Mouse (Mus musculus) layer of hippocampus, adult 8-10 months (tissue): Measurements from ENCODE around the gene Dhx37. TPM values are rescaled to one million over a fixed set of nuclear protein-coding genes. Genes with fewer than 3 reads are reported as not detected.
"Not testable (repeated sequence)": the region's sequence is repeated elsewhere in the genome, so short reads cannot be mapped to it uniquely, and the experiment has no call there.

ENCODE experiments used
- DNase-seq, 2 experiments: peaks; one replicate each; pipeline ENCODE4 v3.0.0; 2022; ENCODE audit warnings: low spot score in 2 of 2
- total RNA-seq, 4 experiments: library from RNA; stranded (reverse); gene quantifications; 2 replicates each; pipeline ENCODE4 v1.2.4; 2022

Gene Dhx37
- total RNA-seq, 4 experiments from 2014 or later: 13.2 to 13.5 (median 13.4) TPM

DNA sequence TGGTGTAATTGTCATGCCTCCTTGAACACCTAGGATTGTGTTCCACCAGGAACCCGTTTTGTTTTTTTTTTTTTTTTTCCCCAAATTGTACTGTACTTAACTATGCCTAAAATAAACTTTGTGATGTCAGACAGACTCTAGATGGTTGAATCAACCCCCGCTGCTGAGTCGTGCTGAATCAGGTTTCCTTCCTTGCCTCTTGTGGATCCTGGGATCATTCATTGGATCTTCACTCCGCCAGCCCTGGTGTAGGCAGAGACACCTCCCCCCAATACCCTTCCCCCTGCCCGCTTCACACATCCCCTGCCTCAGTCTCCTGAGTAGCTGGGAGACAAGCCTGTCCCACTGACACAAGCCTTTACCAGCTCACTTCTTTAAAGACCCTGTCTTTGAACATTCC, 15.4 kb upstream of the Dhx37 start:
- no peak for DNase-seq

DNA sequence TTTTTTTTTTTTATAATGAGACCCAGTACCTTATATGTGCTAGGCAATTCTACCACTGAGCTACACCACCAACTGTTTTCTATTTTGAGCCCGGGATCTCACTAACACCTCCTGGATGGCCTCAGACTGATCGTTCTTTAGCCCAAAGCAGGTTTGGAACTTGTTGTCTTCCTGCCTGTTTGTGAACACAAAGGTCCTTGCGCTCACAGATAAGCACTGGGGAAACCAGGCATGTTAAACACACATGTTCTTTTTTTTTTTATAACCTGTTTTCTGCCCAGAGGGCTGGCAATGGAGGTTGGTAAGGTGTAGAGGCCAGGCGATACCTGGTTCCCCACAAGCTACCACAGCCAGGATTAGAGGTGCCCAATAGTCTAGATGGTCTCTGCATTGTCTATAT, 14.7 kb upstream of the Dhx37 start:
- DNase-seq: no peak

DNA sequence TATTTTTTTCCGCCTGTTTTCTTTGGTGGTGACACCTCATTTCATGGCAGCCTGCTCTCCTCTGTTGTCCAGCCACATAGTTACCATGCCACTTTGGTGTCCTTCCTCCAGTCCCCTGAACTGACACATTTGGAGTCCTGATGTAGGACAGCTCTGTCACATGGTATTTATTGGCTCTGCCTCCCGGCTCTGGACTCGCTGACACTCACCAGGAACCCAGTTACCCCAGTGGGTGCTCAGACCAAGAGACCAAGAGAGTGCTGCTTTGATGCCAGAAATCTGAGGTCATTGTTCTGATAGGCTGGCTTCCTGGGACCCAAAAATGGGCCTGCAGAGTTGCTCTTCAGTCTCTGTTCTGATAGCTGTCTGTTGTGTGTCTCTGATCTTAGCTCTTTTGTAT, 14.1 kb upstream of the Dhx37 start:
- DNase-seq: no peak

DNA sequence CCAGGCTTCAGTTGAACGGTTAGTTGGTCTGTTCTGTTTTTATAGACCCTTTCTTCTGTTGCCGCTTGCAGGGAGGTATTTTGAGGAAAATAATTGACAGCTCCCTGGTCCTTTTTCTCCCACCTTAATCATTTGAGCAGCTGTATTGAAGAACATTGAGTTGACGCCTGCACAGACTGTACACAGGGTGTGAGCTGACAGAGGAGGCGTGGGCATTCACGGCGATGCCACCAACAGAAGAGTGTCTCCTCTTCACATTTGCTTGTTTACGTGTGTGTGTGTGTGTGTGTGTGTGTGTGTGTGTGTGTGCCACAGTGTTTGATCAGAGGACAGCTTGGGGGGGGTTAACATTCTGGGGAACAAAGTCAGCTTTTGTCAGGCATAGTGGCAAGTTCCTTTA, 12.4 kb upstream of the Dhx37 start:
- DNase-seq: peak in 1 of 2 experiments; percentile 48

DNA sequence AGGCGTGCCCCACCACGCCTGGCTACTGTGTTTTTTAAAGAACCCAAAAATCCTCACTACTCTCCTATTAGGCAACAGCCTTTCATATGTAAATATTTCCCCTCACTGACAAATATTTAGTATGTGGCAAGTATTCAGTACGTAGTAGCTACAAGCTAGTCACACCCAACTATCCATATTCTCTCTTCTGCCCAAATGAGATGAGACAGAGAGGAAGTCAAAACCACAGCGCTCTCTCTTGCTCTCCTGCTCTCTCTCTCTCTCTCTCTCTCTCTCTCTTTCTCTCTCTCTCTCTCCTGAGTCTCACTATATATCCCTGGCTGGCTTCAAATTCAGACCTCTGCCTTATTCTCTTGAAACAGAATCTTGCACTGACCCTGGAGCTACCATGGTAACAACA, 10.6 kb upstream of the Dhx37 start:
- DNase-seq: no peak

DNA sequence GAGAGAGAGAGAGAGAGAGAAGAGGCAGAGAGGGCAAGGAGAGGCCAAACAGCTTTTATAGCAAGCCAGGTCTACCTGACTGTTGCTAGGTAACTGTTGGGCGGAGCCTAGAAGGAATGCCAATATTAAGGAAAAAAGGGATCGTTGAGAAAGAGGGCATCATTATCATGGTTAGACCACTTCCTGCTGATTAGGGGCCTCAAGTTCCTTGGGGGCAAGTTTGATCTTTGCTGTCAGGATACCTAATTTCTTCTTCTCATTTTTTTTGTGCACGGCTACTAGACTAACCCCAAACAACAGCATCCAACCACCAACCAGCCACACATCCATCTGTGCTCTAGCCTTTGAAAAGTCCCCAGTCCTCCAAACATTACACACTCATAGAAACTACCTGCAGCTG, 10.0 kb upstream of the Dhx37 start:
- no peak for DNase-seq

DNA sequence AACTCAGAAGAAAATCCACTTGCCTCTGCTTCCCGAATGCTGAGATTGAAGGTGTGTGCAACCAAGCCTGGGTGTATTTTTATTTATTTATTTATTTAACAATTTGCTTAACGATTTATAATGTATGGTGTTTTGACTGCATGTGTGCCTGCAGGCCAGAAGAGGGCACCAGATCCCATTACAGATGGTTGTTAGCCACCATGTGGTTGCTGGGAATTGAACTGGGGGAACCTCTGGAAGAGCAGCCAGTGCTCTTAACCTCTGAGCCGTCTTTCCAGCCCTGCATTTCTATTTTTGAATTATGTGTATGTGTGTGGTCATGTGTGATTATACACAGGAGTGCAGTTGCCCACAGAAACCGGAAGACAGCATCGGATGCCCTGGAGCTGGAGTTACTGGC, 9.4 kb upstream of the Dhx37 start:
- DNase-seq: no peak

DNA sequence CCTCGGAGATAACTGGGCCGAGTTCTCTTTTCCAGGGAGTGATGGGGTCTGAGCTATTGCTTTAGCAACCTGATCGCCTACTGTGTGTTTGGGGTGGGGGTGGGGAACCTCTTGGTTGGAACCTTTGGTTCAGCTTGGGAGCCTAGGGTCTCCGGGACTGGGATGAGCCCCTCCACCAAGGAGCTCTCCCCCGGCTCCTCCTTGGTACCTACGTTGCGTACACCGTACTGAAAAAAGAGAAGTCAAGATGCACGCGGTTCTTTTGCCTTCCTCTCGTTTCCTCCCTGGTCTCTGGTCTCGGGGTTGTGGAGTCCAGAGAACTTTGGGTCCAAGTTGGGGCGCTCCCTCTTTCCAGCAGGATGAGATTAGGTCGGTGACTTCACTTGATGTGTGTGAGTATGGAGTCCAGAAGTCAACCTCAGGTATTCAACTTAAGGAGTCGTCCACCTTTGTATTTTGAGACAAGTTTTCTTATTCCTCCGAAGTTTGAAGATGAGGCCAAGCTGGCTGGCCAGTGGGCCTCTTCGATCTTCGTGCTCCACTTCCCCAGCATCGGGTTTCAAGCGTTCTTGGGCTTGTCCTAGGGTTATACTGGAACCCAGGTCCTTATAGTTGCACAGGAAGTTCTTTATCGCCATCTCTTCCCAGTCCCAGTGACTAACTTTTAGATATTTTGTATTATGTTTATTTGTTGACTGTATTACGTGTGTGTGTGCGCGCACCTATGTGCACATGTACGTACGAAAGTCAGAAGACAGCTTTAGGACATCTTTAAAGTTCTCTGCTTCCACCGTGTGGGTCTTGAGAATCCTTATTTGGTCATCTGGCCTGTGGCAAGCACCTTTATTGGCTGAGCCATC, 8.4 kb upstream of the Dhx37 start:
- no peak for DNase-seq

DNA sequence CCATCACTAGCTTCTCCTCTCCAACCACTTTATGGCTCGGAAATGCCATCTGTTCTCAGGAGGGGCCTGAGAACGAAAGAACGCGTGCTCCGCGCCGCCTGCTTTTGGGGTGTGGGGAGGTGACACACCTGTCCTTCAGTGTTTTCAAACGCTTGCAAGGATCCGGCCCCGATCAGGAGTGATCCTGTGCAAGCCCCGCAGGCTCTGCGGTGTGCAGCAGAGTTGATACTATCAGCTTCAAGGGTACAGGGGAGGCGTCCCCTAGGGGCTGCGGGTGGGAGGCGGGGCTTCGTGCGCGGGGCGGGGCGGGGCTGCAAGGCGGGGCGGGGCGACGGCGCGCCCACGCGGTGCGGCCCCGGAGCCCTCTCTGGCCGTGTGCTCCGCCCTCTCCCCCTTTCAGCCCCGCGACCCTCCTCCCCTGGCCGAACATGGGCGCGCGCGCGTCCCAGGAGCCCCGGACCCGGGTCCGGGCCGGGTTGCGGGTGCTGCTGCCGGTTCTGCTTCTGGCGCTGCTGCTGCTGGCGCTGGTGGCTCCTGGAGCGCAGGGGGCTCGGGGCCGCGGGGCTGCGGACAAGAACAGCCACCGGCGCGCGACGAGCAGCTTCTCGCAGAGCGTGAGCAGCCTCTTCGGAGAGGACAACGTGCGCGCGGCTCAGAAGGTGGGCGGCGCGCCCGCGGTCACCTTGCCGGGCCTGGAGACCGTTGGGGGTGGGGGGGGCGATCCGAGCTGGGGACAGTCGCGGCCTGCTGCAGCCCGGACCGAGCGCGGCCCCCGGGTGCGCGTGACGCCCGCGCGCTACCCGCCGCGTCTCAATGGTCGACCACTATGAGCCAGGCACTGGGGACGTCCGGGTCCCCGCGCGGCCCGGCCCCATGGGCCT, 7.6 kb upstream of the Dhx37 start, which contains the start of gene Bri3bp:
Bri3bp (plus strand) TSS at position 335 of the 881 bp plus-strand sequence.
- DNase-seq: peak in 1 of 2 experiments; percentile 44

DNA sequence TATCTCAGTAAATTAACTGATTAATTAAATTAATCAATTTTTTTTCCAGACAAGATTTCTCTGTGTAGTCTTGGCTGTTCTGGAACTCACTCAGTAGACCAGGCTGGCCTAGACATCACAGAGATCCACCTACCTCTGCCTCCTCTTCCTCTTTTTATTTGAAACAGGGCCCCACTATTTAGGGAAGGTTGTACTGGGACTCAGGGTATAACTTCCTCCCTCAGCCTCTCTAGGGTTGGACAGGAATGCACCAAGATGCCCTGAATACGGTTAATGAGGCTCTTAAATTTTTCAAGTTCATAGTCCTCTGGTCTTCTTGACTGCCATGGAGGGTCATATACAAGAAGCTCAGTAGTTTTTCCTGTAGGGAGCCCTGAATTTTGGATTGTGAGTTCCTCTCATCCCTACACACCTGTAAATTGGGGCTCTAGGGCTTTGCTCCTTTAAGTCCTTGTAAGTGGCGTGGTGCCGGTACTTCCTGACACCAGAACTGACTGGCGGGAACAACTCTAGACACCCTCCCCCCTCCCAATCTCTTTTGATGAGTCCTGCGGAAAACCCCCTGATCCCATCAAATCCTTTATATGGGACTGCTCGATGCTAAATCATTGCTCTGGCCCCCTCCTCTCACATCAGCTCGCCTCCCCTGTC, 6.8 kb upstream of the Dhx37 start:
- DNase-seq: no peak

DNA sequence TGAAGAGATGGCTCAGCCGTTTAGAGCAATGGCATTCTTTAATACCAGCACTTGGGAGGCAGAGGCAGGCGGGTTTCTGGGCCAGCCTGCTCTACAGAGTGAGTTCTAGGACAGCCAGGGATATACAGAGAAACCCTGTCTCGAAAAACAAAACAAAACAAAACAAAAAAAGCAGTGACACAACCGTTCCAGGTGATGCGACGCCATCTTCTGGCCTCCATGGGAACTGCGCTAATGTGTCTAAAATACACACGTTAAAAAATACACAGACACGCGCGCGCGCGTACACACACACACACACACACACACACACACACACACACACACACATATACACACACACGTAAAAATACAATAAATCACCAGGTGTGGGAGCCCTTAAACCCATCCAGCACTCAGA, 426 bp upstream of the Dhx37 start:
- not testable (repeated sequence) for DNase-seq

DNA sequence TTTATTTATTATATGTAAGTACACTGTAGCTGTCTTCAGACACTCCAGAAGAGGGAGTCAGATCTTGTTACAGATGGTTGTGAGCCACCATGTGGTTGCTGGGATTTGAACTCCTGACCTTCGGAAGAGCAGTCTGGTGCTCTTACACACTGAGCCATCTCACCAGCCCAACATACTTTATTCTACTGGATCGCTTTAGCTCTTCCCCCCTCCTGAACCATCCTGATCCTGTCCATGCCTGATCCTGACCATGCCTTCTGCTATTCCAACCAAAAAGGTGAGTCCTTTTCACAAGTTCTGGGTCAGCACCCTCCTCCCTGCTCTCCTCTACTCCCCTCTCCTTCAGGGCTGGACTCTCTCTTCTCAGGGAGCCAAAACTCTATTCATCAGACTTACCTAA, 1.6 kb downstream of the Dhx37 start:
- not testable (repeated sequence) for DNase-seq

DNA sequence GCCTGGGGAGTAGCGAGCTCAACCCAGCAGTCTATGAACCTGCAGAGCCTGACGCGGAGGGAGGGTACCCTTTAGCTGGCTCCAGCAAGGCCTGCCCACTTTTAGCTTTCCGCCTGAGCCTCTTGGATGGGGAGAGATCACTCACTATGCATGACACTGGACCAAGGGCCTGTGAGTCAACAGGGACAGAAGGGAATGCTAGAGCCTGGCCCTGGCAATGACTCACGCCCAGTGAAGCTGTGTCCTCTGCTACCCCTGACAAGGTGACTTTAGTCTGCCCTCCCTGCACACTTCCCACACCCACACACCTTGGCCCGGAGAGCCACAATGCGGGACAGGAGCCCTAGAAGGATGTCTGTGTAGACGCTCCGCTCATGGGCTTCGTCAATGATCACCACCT, 7.6 kb downstream of the Dhx37 start:
- no peak for DNase-seq

DNA sequence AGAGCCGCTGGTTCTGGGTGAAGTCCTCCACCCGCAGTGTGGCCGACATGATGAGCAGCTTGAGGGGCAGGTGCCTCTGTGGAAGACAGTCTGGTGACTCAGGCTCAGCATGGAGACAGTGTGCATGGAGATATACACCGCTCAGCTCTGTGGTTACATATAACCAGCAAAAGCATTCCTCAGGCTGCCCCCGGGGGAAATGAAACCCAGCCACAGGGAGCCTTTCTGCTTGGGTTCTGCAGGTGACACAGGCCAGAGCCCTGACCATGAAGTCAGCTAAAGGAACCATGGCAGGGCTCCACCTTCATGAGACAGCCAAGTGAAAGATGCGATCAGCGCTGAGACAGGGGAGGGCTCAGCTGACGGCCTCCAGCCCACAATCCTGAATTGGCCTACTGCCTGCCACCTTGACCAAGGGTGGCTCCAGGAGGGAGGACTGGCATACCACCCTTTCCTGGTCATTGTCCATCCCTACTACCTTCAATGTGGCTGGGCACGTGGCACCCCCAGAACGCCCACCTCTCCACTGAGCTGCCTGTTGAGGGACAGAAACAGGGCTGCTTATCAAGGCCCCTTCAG, 8.1 kb downstream of the Dhx37 start:
- DNase-seq: no peak

DNA sequence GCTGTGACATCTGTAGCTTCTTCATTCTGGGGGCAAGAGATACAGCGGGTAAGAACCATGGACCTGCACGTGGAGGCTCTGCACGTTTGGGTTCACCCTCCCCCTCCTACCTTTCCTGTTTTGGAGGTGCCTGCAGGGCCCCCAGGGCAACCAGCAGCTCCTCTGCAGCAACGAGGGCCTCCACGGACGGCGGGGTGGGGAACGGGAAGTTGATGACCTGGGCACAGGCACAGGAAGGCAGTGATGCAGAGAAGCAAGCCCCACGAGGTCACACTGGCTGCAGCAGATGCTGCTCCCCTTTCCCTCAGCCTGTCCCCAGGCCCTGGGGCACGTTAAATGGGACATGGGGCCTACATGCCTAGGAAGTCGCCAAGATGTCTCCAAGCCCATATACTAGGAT, 14.8 kb downstream of the Dhx37 start:
- DNase-seq: no peak

DNA sequence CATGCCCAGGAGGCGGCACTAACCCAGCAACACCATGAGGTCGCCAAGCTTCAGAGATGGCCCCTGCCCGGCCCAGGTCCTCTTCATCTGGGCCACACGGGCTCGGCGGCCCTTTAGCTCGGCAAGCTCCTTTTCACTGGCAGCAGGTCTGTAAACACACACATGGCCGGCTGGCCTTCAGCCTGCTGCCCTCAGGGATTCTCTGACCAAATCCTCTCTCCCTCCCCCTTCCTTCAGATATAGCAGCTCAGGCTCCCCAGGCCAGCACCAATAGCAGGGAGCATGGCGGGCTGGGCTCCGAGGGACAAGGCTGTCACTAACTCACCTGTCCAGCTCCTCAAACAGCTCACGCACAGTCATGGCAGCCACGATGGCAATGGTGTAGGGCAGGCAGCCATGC, 15.3 kb downstream of the Dhx37 start:
- no peak for DNase-seq

DNA sequence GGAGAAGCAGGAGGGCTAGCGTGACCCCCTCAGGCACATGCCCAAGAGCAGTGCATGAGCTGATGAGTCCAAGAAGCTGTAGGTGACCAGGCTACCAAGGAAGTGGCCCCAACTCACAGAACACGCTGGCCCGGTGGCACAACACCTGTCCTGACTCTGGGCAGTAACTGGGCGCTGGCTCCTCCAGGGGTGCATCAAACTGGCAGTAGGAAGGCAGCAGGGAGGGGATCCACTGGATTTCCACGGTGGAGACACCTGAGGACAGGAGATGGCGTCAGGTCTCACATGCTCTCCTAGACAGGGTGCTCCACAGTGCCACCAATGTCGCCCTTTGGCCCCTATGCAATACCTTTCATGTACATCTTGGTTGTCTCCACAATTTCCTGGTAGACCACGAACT, 17.7 kb downstream of the Dhx37 start:
- no peak for DNase-seq

DNA sequence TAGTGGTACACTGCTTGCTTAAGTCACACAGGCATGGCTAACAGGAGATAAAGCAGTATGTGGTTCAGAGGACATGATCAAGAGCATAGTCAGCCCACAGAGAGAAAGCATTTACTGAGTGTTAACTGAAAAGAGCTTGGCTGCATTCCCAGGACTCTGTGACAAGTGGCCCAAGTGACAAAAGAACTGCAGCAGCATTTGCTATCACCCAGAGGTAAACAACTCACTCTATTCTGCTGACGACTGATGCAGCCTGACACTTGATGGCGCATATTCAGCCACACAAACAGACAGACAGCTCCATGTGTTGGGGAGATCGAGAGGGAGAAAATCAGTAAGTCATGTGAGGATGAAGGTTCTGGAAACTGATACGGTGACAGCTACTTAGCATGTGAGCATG, 20.2 kb downstream of the Dhx37 start:
- no peak for DNase-seq

DNA sequence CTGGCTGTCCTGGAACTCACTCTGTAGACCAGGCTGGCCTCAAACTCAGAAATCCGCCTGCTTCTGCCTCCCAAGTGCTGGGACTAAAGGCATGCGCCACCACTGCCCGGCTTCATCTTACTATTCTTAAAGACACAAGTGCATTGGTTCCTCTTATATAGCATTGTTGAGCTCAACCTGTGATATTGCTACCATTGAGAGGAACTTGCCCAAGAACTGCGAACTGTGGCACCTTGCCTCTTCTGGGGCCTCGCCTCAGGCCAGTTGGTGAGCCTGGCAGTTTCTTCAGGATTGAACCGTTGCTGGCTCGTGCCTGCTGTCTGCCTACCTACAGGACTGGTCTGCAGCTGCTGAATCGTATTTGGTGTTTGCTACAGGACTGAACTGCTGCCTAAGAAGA, 21.4 kb downstream of the Dhx37 start:
- not testable (repeated sequence) for DNase-seq

DNA sequence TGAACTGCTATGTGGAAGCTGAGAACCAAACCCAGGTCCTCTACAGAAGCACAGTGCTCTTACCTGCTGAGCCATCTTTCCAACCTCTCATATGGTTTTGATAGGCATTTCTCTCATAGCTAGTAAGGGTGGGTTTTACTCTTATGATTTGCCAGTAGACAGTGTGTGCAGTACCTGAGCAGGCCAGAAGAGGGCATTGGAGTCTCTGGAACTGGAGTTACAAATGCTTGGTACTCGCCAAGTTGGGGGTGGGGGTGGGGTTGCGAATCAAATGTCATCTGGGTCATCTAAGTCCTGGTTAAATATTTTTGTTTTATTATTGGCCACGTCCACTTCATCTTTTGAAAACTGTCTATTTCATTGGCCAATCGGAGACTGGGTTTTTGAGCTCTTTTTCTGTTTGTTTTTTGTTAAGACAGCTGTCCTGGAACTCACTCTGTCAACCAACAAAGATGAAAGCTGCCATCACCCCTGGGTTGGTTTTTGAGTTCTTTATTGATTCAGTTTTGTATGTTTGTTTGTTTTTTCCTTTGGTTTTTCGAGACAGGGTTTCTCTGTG, 21.9 kb downstream of the Dhx37 start:
- peak in 1 of 2 experiments; percentile 77 for DNase-seq
